Mouse (Mus musculus) kidney, embryonic 14.5 days (tissue): Measurements from ENCODE around the gene Dclk3. TPM values are rescaled to one million over a fixed set of nuclear protein-coding genes. Genes with fewer than 3 reads are reported as not detected.

ENCODE experiments used
- ATAC-seq: fragments of 200-750 bp; cut with Nextera tagmentation; 2 replicates; pipeline ENCODE4 v1.8.0; 2017; ENCODE audit warnings: moderate number of reproducible peaks, mild to moderate bottlenecking, moderate TSS enrichment, moderate library complexity; ENCODE audit not compliant: low FRiP score, low TSS enrichment
- H3K27ac ChIP-seq: fragments of 300-500 bp; sonication (generic); 2 replicates; pipeline ENCODE4 v1.5.1; 2014; ENCODE audit warnings: low read depth, mild to moderate bottlenecking, low read length, moderate library complexity, mixed read lengths
- H3K27me3 ChIP-seq: fragments of 300-500 bp; sonication (generic); 2 replicates; pipeline ENCODE4 v1.6.1; 2014; ENCODE audit warnings: mild to moderate bottlenecking, low read length; ENCODE audit not compliant: control insufficient read depth, insufficient read depth
- H3K36me3 ChIP-seq: fragments of 300-500 bp; sonication (generic); 2 replicates; pipeline ENCODE4 v1.6.1; 2014; ENCODE audit warnings: low read length, mixed read lengths; ENCODE audit not compliant: control insufficient read depth, insufficient read depth
- H3K4me1 ChIP-seq: fragments of 300-500 bp; sonication (generic); 2 replicates; pipeline ENCODE4 v1.6.1; 2014; ENCODE audit warnings: low read length, mixed read lengths; ENCODE audit not compliant: control insufficient read depth, insufficient read depth
- H3K4me2 ChIP-seq: fragments of 300-500 bp; sonication (generic); replicated peaks from 2 replicates; pipeline ENCODE4 v1.6.1; 2014; ENCODE audit warnings: low read depth, mild to moderate bottlenecking, low read length
- H3K4me3 ChIP-seq: fragments of 300-500 bp; sonication (generic); 2 replicates; pipeline ENCODE4 v1.5.1; 2014; ENCODE audit warnings: mild to moderate bottlenecking, low read length
- H3K9ac ChIP-seq: fragments of 300-500 bp; sonication (generic); 2 replicates; pipeline ENCODE4 v1.6.1; 2014; ENCODE audit warnings: low read depth, mild to moderate bottlenecking, low read length, moderate library complexity
- H3K9me3 ChIP-seq: fragments of 300-500 bp; sonication (generic); 2 replicates; pipeline ENCODE4 v1.6.1; 2016; ENCODE audit warnings: low read length; ENCODE audit not compliant: control insufficient read depth
- WGBS: fragments of 180-500 bp; shearing (Covaris S2); extraction: QIAGEN DNeasy Blood & Tissue Kit; methylation state at CpG from one replicate; pipeline ENCODE4 v1.1.7; 2014; 5-methylcytosine and 5-hydroxymethylcytosine counted together
- polyA plus RNA-seq: library from polyadenylated mRNA; unstranded; fragments of >200 nt; fragmentation: Nextera tagmentation; extraction: Ambion mirVana; gene quantifications from 2 replicates; pipeline ENCODE4 v1.2.1, GENCODE M21; 2014

Gene Dclk3
- polyA plus RNA-seq, 1 experiment from 2014 or later = 2.0 TPM

DNA sequence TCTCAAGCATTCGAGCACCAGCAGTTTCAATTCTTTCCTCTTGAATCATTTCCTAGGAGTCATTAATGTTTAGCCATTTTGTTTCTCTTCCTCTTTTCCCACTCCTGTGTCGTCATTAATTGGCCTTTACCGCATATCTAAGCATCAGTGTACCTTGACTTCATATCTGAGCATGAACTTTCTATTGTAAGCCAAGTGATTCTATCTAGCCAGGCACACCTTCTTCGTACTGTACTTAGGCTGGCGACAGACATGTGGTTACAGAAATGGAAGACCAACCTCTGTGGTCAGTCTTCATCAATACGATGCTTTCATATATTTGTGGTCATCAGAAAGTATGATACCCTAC is 33.8 kb upstream of the Dclk3 start:
- no peak overlapping the region for H3K4me2 ChIP-seq
- no peak overlapping the region for H3K27ac ChIP-seq
- H3K9me3 ChIP-seq = no peaks in the 10 kb centered on the region
- no peaks in the 10 kb centered on the region for H3K36me3 ChIP-seq
- no peak overlapping the region for H3K9ac ChIP-seq
- no peak overlapping the region for H3K4me3 ChIP-seq
- no peaks in the 10 kb centered on the region for H3K4me1 ChIP-seq
- no peaks in the 10 kb centered on the region for H3K27me3 ChIP-seq
- 78% methylated on average over 6 of the region's 6 CpGs for WGBS
- ATAC-seq = no peak

DNA sequence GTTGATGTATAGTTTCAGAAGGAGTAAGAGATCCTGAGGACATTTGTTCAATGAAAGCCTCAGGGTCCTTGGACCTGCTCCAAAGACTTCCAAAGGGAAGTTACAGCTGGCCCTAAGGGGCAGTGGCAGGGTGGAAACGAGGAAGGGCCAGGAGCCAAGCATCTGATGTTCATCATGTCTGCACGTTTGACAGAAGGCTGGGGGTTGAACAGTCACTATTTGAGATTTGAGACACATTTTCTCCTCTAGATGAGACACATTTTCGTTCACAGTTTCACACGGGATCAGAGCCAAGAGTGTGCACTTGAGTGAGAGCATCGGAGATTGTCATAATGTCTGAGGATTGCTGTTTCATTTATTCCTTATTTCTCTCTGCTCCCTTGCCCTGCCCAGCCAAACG is 30.9 kb upstream of the Dclk3 start:
- no peak for ATAC-seq

DNA sequence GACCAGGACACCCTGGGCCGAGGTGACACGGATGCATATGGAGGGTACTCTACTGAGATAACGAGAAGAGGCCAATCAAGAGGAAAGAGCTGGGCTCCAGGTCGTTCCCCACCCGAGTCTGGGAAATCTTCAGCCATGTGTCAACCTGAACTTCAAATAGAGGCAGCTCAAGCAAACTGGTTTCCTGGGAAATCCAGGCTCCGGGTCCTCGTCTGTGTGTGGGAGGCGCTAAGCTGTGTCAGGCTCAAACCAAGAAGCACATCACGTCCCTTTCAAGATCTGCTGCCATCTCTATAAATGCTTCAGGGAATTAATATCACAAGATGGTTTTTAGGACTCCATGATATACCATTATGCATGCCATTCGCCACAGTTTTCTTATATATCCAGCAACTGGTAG is 30.5 kb upstream of the Dclk3 start:
- ATAC-seq = no peak
- WGBS = 71% methylated on average over 10 of the region's 10 CpGs
- no peak overlapping the region for H3K4me3 ChIP-seq
- no peak overlapping the region for H3K9ac ChIP-seq
- H3K36me3 ChIP-seq = no peaks in the 10 kb centered on the region
- no peaks in the 10 kb centered on the region for H3K9me3 ChIP-seq
- no peak overlapping the region for H3K4me2 ChIP-seq
- no peak overlapping the region for H3K27ac ChIP-seq
- no peaks in the 10 kb centered on the region for H3K27me3 ChIP-seq
- H3K4me1 ChIP-seq = no peaks in the 10 kb centered on the region

More for the DNA sequence above, 30.9 kb upstream of the Dclk3 start:
- WGBS = 69% methylated on average over 6 of the region's 6 CpGs
- Histone ChIP-seq H3K9me3 (no peaks in the 10 kb centered on the region), H3K4me1 (no peaks in the 10 kb centered on the region), H3K9ac (no peak overlapping the region), H3K27ac (no peak overlapping the region), H3K4me3 (no peak overlapping the region), H3K4me2 (no peak overlapping the region), H3K36me3 (no peaks in the 10 kb centered on the region), H3K27me3 (no peaks in the 10 kb centered on the region)

DNA sequence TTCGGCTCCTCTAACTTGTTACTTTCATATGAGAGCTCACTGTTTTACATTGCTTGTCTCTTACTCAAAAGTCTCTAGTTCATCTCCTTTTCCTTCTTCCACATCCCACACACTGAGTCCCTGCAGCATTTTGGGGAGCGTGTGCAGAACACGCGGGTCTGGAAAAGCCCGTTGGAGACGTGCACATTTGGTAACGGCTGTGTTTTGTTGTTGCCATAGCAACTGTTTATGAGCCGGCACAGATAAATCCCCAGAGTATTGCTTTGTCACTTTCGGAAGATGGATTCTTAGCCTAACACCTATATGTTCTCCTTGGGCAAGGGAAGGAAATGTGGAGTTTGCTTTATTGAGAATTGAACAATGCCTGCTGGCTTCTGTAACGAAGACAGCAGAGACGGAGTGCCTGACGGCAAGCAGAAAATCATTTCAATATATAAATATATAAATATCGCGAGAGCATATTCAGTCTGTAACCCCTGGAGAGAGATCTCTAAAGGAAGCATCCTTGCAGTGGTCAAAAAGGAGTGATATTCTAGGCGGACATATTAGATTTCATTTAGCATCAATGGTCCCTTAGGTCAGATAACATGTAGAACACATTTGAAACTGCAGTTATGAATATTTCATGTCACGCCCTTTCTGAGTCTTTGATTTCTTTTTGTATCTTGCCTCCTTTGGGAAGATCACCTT is 26.3 kb upstream of the Dclk3 start:
- Histone ChIP-seq H3K4me1 (no peaks in the 10 kb centered on the region), H3K9ac (no peak overlapping the region), H3K4me3 (no peak overlapping the region), H3K27me3 (no peaks in the 10 kb centered on the region), H3K4me2 (no peak overlapping the region), H3K27ac (no peak overlapping the region), H3K36me3 (no peaks in the 10 kb centered on the region), H3K9me3 (no peaks in the 10 kb centered on the region)
- ATAC-seq = no peak
- 71% methylated on average over 16 of the region's 16 CpGs for WGBS

DNA sequence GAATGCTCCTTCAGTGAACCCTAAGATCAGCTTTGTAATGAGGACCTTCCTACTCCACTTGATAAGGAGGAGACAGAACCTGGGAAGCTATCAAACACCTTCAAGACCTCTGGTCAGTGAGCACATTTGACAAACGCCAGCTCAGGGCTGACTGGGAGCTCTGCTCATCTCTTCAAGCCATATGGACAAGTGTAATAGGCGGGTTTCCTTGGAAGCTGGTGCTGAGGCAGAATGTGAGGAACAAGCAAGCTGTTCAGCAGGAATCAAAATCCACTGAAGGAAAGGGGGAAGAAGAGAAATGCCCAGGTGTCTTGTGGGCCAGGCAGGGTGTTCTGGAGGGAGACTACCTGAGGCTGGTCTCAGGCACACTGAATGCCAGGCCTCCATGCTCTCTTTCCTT is 17.0 kb upstream of the Dclk3 start:
- no peak overlapping the region for H3K4me3 ChIP-seq
- no peaks in the 10 kb centered on the region for H3K9me3 ChIP-seq
- H3K27ac ChIP-seq = no peak overlapping the region
- ATAC-seq = no peak
- no peaks in the 10 kb centered on the region for H3K27me3 ChIP-seq
- 76% methylated on average over 2 of the region's 2 CpGs for WGBS
- H3K4me2 ChIP-seq = no peak overlapping the region
- H3K36me3 ChIP-seq = no peaks in the 10 kb centered on the region
- no peaks in the 10 kb centered on the region for H3K4me1 ChIP-seq
- no peak overlapping the region for H3K9ac ChIP-seq

DNA sequence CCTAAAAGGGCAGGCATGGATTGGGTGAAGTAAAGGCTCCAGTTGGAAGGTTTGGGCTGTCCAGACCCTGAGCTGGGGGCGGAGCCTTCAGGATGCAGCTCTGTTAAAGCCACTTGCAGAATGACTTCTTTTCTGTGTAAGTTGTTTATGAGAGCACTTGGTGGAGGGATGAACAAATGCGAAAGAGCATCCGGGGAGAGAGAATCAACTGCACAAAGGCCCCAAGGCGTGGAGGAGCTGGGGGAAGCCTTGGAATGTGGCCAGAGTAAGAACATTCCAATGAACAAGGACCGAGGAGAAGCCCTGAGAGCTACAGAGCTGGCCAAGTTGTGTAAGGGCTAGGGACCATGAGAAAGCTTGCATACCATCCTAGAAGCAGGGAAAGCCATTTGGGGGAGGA is 16.3 kb upstream of the Dclk3 start:
- Histone ChIP-seq H3K9me3 (no peaks in the 10 kb centered on the region), H3K4me1 (no peaks in the 10 kb centered on the region), H3K36me3 (no peaks in the 10 kb centered on the region), H3K9ac (no peak overlapping the region), H3K27me3 (no peaks in the 10 kb centered on the region), H3K4me2 (no peak overlapping the region), H3K27ac (no peak overlapping the region), H3K4me3 (no peak overlapping the region)
- ATAC-seq = no peak
- 70% methylated on average over 5 of the region's 5 CpGs for WGBS

DNA sequence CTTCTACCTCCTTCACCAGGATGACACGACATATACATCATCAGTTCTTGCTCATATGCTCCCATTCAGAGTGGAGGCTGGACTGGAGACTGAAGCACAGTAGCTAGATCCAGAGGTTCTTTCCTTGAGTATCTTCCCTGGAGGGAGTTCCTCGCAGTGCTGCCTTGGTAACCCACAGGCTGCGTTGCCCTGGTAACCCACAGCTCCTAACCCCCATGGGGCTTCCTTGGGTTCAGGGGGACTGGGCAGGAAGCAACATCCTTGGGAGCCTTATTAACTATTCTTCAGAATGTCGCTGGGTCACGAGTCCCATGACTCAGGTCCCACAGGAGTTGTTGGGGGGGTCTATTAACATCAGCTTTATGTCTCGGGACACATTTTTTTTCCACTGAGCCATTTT is 13.8 kb upstream of the Dclk3 start:
- Histone ChIP-seq H3K27ac (no peak overlapping the region), H3K36me3 (no peaks in the 10 kb centered on the region), H3K27me3 (no peaks in the 10 kb centered on the region), H3K4me3 (no peak overlapping the region), H3K4me1 (no peaks in the 10 kb centered on the region), H3K4me2 (no peak overlapping the region), H3K9ac (no peak overlapping the region), H3K9me3 (no peaks in the 10 kb centered on the region)
- whole genome bisulfite sequencing = 80% methylated on average over 6 of the region's 6 CpGs
- no peak for ATAC-seq

DNA sequence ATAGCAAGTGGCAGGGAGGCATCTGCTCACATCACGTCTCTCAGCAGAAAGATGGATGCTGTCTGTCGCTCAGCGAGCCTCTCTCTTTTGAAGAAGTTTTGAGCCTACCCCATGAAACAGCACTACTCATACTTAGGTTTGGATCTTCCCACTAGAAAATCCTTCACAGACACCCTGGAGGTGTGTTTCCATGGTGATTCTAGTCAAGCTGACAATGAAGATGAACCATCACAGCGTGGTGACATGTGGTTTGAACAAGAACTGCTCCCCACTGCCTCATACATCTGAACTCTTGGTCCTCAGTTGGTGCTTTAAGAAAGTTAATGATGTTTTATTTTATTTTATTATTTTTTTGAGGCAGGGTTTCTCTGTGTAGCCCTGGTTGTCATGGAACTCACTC is 12.9 kb upstream of the Dclk3 start:
- Histone ChIP-seq H3K27me3 (no peaks in the 10 kb centered on the region), H3K4me1 (no peaks in the 10 kb centered on the region), H3K9ac (no peak overlapping the region), H3K4me3 (no peak overlapping the region), H3K27ac (no peak overlapping the region), H3K36me3 (no peaks in the 10 kb centered on the region), H3K4me2 (no peak overlapping the region), H3K9me3 (no peaks in the 10 kb centered on the region)
- ATAC-seq = no peak
- 90% methylated on average over 4 of the region's 4 CpGs for WGBS

DNA sequence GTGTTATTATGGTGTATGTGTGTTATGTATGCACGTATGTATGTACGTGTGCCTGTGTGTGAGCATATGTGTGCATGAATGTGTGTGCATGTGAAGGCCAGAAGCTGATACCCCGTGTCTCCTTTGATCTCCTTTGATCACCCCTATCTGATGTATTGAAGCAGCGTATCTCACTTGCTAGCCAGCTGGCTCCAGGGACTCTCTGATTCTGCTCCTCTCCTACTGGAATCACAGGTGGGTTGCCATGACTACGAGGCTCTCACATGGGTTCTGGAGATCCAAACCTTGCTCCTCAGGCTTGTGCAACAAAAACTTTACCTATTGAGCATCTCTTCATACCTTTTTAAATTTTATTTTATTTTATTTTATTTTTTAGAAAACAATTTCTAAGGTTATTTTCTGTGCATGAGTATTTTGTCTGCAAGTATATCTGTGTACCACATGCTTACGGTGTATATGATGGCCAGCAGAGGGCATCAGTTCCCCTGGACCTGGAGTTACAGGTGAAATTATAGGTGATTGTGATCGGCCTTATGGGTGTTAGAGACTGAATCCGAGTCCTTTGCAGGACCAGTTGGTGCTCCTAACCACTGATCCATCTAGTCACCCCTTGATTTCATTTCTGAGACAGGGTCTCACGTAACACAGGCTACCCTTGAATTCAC is 10.9 kb upstream of the Dclk3 start:
- H3K9me3 ChIP-seq = no peaks in the 10 kb centered on the region
- no peaks in the 10 kb centered on the region for H3K36me3 ChIP-seq
- no peak overlapping the region for H3K9ac ChIP-seq
- no peak overlapping the region for H3K27ac ChIP-seq
- no peaks in the 10 kb centered on the region for H3K4me1 ChIP-seq
- no peak overlapping the region for H3K4me3 ChIP-seq
- WGBS = 86% methylated on average over 9 of the region's 9 CpGs
- H3K27me3 ChIP-seq = no peaks in the 10 kb centered on the region
- no peak overlapping the region for H3K4me2 ChIP-seq
- no peak for ATAC-seq
